Mouse (Mus musculus) kidney, adult 18-20 months (tissue): ENCODE measurements around the gene Rassf1.

Experiments used
- DNase-seq: peaks from one replicate; pipeline ENCODE4 v3.0.0; 2021

Gene Rassf1

DNA sequence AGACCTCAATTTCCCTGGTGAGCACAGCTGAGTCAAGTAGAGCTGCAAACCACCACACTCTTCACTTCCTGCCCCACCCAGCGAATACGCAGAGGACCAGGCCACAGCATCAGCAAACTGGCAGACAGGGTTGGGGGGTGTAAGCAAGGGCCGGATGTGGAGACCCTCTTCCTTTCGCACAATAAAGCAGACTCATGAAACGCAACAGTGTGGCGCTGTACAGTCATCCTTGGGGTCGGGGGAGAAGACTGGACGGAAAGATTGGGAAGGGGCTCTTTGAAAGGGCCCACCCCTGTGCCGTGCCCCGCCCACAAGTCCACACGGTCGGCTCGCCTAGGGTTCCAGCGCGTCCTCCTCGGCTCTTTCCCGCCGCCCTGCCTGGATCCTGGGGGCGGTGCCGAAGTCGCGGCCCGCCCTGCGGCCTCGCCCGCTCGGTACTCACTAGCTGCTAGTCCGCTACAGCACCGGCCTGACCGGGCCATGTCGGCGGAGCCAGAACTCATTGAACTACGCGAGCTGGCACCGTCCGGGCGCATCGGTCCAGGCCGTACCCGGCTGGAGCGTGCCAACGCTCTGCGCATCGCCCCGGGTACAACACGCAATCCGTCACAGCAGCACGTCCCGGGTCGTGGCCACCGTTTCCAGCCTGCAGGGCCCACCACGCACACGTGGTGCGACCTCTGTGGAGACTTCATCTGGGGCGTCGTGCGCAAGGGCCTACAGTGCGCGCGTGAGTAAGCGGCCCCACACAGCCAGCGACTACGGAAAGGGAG is at the start of gene Rassf1:
Gene Rassf1, plus strand, starts transcription at position 439 of the 773 bp plus-strand sequence.
- peak; percentile 82 for DNase-seq

- no peak for DNase-seq
Measured at GRCm38 (mm10) chr9:107502131-107502846, 49.1 kb upstream of the Rassf1 start.

DNA sequence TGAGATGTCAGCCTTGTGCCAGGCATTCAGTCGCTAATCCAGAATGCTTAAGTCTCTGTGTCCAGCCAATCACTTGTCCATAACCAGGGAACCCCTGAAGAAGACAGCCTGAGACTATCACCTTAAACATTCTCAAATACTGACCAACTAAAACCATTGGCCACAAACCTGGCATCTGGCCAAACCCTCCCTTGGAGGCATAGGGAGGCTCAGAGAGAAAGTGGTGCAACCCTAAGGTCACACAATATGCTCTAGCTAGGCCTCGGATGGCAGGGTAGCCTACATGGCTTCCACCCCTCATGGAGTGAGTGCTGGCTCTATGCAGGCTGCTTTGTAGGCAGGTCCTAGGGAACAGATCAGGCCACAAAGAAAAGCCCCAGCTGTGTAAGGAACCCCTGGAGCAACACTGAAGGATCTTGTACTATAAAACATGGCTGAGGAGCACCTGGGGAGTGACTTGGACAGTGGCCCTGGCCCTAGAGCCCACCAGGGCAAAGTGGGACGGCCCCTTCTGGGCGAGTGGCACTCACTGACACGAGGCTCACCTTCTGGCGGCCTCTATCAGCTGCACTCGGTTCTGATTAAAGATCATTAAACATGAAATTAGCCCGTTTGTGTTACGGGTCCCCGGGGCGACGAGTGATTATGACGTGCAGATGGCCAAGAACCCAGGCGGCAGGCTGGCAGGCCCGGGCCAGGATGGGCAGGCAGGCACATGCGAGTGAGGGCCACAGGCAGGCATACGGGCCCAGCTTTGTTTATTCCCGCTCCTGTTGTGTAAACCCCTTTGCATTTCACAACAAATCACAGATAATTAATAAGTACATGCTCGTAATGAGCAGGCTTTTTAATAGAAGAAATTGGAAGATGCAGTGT is 46.5 kb upstream of the Rassf1 start:
- no peak for DNase-seq

DNA sequence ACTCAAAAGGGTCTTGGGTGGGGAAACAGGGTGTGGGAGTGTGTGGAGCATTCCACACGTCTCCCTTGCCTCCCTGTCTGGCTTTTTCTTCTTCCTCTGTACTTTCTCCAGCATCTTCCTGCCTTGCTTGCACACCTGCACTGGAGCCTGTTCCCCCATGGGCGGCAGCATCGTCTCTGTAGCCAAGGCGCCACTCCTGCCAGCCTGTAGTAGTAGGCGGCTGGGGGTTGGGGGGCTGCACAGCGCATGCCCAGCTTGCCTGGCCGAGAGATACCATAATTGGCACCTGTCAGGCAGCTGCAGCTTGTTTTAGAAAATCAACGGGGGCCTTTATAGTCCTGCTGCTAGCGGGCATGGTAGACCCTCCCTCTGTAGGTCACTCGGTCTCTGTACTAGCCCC is 43.1 kb upstream of the Rassf1 start:
- DNase-seq, result no peak

DNA sequence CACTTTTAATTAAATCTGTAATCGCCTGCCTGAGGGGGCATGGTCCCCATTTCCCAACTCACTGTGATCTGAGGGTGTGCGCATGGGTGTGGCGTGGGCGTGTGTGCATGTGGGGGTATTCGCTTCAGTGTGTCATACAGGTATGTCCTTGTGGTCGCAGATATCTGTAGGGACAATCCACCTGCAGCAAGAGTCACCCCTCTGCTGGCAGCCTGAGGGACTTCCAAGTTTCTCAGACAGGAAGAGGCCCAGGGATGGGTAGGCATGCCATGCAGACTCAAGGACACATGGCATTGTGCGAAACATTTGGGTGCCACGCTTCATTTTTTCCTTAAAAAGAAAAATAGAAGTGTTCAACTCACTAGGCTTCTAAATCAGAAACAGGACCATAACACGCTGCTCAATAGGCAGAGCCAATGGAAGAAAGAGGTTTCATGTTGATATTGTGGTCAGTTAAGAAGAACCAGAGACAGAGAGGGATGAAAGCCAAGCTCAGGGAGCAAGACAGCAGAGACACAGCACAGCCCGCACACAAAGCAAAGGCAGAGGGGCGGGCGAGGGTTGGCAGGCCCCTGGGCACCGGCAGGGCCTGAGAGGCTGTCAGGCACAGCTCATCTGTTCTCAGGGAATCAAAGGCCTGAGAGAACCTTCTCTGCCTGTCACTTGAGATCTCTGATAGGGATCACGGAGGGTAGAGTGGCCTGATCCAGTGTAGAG is 40.8 kb upstream of the Rassf1 start:
- no peak for DNase-seq

- no peak for DNase-seq
Measured at GRCm38 (mm10) chr9:107511436-107511835, 39.9 kb upstream of the Rassf1 start.

- DNase-seq, result no peak
Measured at GRCm38 (mm10) chr9:107512326-107512725, 39.0 kb upstream of the Rassf1 start.

DNA sequence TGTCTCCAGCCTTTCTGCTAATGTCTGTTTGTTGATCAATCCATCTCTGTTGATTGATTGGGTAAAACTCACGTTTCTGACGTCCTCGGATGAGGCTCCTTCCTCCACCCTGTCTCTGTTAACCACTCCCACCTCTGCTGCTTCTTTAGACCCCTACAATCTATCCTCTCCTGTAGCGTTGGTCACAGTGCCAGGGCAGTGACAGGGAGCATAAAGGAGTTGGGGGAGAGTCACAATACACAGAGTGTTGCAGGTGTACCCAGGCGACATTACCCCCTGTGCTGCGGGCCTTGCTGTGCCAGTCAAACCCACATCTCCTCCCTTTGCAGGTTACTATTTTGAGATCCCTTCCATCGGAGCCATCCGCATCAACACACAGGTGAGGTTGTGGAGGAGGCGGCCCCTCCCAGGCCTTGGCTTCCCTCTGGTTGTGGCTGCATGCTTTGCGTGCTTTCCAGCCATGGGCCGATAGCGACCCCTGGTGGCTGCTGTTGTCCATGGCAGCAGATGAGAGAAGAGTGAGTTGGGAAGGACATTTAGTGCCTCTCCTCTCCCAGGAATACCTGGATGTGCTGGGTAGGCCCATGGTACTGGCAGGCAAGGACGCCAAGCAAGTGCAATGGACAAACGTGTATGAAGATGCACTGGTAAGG is 36.9 kb upstream of the Rassf1 start:
- peak; percentile 86 for DNase-seq

GRCm38 (mm10) chr9:107520331-107520730 is 31.0 kb upstream of the Rassf1 start:
- DNase-seq, result no peak

- DNase-seq, result no peak
Measured at GRCm38 (mm10) chr9:107521190-107521589, 30.2 kb upstream of the Rassf1 start.

GRCm38 (mm10) chr9:107521711-107522399 is 29.5 kb upstream of the Rassf1 start:
- no peak for DNase-seq

GRCm38 (mm10) chr9:107522400-107522711 is 29.0 kb upstream of the Rassf1 start:
- no peak for DNase-seq

- peak; percentile 81 for DNase-seq
Measured at GRCm38 (mm10) chr9:107526198-107527026, 24.9 kb upstream of the Rassf1 start.

- DNase-seq, result peak; percentile 90
Measured at GRCm38 (mm10) chr9:107533791-107534407, 17.5 kb upstream of the Rassf1 start, which contains the start of gene Tmem115. Tmem115 (plus strand) TSS chr9:107533945.

DNA sequence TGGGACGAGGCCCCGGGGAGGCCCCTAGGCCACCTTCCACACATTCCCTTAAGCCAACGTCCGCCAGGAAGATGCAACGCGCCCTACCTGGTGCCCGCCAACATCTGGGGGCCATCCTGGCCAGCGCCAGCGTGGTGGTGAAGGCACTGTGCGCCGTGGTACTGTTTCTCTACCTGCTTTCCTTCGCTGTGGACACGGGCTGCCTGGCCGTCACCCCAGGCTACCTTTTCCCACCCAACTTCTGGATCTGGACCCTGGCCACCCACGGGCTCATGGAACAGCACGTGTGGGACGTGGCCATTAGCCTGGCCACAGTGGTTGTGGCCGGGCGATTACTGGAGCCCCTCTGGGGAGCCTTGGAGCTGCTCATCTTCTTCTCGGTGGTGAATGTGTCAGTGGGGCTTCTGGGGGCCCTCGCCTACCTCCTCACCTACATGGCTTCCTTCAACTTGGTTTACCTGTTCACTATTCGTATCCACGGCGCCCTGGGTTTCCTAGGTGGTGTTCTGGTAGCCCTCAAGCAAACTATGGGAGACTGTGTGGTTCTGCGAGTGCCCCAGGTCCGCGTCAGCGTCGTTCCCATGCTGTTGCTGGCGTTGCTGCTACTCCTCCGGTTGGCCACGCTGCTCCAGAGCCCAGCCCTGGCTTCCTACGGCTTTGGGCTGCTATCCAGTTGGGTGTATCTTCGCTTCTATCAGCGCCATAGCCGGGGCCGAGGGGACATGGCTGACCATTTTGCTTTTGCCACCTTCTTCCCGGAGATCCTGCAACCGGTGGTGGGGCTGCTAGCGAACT is 16.8 kb upstream of the Rassf1 start:
- DNase-seq, result no peak

DNA sequence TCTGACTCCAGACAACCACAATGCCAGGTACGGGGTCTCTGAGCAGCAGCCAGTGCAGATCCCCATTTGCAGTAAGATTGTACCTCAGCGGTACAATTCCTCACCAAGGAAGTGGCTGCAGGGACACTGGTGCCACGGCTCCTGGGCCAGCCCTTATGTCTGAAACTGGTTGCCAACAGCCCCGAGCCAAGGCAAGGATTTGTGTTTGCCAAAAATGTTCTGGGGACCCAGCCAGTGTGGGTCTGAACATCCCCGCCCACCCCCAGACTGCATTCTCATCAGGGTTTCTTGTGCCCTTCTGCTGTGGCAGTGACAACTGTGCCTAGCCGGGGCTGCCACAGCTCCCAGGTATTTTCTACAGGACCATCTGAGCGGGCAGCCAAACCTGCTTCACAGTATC is 13.1 kb upstream of the Rassf1 start:
- no peak for DNase-seq

- DNase-seq, result no peak
Measured at GRCm38 (mm10) chr9:107538711-107539110, 12.6 kb upstream of the Rassf1 start.

DNA sequence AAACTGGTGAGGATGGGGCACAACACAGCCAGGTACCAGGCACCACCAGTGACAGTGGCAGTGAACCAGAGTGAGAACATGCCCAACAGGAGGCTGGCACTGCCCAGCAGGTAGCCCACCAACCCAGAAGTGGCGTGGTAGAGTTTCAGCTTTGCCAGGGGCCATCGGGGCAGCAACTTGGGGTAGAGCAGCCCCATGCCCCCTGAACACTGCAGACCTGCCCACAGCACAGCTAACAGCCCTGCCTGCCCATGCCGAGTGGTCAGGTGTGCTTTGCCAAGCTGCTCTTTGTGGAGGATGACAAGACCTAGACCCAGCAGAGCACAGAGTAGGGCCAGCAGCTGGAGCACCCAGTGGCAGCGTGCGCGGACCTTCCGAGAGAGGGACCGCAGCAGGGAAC is 11.4 kb upstream of the Rassf1 start:
- DNase-seq, result no peak

DNA sequence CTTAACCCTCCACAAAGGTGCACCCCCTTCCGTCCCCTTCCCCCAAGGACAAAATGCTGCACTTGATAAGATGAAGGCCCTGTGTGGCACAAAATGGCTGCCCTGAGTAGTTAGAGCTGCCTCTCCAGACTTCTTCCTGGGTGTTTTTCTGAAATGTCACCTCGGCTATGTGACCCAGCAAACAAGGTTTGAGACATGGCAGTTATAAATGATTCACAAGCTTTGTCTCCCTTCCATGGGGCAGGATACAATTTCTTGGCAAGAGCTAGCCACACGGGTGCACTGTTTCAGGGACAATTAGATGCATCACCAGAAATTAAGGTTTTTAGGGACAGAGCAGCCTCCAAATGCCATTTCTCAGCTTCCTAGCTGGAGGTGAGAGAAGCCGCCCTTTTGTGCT is 10.9 kb upstream of the Rassf1 start:
- DNase-seq, result no peak
